Mouse (Mus musculus) R1 (cell line): ENCODE data around the gene Tbc1d30.

Source experiments
- DNase-seq: peaks from one replicate; pipeline ENCODE4 v3.0.0-alpha.2; 2018; ENCODE audit warnings: low read depth, low spot score

Tbc1d30 gene

DNA sequence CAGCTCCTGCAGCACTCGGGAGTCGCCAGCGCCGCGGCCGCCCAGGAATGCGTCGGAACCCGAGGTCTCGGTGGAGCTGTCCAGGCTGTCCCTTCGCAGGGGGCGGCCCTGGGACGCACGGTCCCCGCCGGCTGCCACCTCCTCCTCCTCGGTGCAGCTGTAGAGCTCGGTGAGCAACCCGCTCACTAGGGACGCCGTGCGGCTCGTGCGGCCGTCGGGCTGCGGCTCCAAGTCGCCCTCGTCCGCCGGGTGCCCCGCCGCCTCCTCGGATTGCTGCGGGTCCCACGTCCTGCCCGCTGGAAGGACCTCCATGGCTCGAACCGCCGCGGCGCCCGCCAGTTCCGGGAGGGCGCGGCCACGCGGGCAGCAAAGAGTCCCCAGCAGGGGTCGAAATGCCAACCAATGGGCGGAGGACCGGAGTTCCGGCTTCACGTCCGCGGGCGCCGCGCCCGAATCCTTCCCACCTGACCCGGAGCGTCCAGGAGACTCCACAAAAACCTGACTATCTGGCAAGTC is at the start of gene Tbc1d30:
TSS of gene Tbc1d30 (minus strand) at position 213 of the 516 bp plus-strand sequence.
- peak; percentile 52 for DNase-seq

DNA sequence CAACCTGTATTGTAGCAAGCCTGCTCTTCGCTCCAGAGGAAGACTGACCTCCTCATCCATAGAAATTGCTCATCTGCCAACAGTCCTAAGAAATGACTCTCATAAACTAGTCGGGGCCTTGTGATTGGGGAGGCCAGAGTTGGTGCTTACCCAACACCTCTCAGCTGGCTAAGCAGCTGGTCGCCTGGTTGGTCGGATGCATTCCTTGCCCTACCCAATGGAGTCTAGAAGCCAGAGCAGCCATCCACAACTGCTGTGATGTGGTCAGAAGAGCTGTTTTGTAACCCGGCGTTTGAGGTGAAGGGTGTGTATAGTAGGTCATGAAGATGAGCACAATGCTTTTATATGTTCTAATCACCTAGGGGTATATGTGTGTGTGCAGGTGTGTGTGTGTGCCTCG is 47.5 kb upstream of the Tbc1d30 start:
- no peak for DNase-seq

DNA sequence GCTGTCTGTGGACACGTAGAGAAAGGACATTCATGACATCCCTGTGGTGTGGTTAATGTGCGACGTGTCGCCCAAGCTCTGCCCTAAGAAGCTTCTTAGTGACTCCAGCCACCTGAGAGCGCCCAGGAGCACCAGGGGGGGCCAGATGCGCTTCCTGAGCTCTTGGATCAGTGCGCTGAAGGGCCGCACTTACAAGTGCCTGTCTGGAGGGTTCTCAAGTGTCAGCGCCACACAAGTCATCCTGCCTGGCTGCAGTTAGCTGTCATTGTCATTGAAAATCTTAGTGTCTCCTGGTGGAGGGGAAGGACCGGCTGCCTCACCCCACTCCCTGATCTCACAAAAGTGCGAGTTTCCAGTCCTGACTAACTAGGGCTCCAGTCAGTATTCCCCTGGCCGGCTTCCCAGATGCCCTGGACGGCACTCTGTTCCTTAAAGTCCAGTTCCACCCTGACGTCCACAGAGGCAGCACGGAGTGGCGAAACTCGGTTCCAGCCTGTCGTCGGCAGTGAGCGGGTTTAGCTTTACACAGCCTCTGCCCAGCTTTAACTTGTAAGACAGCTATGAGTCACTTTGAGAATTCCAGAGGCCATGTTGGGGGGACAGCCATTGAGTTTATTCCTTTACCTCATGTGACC is 44.6 kb upstream of the Tbc1d30 start:
- DNase-seq = no peak

DNA sequence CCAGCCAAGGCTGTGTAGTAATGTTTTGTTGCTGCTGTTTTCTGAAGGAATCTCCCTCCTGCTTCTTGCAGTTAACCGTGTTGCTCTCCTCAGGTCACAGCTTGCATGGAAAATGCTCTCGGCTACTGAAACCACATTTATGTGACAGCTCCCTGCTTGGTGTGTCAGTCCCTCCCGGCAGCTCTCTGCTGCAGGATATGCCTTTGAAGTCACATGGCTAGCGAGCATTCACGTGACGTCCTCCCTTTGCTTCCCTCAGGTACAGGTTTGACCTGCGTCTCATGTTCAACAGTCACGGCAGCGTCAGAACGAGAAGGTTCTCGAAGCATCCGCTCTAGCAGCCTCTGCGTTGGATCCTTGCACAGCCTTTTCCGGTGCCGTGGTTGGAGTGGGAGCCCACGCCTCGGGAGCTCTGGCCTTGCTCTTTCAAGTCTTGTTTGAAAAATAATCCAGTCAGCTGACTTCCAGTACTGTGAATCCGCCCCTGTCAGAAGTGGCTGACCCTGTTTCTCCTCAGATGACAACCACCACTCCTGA is 43.8 kb upstream of the Tbc1d30 start:
- DNase-seq = no peak

DNA sequence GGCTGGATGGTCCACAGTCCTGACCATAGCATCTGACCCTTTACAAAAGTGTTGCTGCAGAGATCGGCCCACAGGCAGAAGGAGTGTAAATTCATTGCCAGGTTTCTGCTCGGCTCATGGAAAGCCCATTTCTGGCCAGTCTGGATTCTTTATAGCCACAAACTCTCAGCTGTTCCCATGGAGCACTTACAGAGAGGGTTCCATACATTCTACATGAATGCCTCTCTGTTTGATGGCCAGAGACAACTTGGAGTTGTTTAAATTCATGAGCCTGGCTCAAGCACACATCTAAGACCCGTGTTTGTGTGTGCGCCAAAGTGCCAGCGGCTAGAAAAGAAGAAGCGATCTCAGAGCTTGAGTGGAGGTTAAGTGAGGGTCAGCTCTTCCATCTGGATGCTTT is 43.2 kb upstream of the Tbc1d30 start:
- DNase-seq = no peak

DNA sequence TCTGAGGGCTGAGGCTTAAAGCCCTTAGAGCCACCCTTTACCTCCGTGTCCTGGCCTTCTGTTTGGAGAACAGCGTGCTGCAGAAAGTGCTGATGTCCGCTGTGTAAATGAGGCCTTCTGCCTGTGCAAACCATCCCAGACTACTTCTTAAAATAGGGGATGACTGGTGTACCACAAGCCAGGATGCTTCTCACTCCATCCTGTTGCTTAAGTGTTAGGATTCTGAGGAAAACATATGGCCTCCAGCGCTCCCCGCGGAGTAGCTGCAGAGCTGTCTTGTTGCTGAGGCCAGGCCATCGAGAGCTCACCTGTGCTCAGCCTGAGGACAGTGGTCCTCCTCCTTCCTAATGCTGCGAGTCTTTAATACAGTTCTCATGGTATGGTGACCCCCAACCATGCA is 40.8 kb upstream of the Tbc1d30 start:
- no peak for DNase-seq

DNA sequence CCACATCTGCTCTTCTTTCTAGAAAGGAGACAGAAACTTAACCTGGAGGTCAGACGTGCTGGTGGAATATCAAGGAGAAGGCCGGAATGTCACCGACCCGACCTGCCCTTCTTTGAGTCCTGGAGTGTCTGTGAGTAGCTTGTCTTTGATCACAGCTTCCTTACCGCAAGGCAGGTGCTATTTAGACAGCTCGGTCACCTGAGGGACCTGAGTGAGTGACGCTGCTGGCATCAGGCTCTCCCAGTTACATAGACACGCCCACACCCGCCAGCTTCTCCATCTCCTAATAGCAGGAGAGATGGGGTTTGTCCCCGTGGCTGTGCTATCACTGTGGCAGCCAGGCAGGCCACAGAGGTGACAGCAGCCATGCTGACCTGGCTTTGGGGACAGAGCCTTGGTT is 39.5 kb upstream of the Tbc1d30 start:
- no peak for DNase-seq

DNA sequence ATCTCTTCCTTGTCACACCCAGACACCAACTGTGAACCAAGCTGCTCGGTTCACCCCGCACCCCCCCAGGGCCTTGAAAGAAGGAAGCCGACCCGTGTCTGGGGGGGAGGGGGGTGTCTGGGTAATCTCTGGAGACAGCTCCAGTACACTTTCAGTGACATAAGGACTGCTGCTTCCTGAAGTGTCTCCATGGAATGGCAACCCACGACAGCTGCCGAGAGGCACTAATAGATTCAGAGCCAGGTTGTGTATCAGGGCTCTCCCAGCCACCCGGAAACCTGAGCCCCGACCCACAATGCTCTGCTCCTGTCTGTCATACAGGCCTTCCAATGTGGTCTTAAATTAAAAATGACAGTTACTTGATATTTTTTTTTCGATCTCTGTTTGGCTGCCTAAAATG is 35.3 kb upstream of the Tbc1d30 start:
- no peak for DNase-seq

DNA sequence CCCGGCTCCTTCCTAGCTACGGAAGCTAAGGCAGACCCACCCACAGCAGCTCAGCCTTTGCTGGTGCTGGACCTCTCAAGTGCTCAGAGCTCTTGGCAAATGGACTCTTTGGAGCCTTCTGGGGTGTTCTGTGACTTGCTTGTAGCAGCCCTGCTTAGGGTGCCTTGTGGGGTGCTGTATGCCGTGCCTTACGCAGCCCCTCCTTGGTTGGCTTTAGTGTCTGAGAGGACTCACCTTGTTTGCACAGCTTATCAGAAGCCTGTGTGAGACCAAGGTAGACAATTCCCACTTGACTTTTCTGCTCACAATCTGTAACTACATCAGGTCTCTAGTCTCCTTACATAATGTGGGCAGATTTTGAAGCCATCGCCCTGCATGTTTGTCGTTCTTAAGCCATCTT is 34.6 kb upstream of the Tbc1d30 start:
- no peak for DNase-seq

DNA sequence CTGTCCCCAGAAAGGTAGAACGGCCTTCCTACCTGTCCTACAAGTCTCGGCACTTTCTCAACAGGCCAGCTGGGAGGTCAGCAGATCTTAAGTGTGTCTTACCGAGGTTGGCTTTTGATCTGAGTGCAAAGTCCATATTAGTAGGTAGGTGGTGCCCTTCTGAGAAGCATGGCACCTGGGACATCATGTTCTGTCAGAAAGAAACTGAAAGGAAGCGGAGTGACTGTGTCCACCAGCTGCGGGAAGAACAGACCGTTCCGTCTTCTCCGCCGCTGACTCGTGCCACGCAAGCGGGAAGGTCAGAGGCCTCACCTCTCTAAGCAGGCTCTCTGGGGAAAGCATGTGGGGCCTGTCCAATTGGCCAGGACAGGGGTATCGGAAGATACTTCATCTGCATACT is 33.6 kb upstream of the Tbc1d30 start:
- DNase-seq = no peak

DNA sequence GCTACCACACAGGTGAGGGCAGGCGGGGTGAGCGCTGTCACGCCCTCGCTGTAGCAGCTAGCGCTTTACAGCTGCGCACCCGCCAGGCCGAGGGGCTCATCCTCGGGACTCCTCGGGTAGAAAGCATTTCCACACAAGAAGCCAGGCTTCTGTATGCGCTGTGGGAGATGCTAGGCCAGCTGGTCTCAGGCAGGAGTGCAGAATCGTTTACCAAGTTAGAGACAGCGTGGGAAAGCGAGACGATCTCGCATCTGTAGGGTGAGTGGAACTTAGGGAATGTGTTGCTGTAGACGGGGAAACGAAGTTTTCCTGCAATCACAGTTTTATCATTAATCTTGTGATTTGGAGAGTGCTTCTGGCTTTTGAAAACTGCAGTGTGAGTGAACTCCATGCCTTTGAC is 30.2 kb upstream of the Tbc1d30 start:
- DNase-seq = no peak

DNA sequence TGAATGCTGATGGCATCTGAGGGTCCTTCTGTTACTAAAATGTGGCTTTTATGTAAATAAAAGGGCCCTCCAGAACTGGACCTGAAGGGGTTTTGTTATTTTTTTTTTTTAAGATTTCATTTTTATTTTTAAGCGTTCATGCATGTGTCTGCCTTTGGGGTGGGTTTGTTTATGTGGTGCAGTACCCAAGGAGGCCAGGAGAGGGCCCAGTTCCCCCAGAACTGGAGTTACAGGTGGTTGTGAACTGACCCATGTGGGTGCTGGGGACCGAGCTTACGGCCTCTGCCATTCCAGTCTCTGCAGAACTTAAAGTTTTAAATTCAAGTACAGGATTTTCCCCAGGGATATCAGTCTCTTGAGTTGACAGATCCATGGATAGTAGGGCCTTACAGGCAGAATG is 28.3 kb upstream of the Tbc1d30 start:
- peak; percentile 49 for DNase-seq

DNA sequence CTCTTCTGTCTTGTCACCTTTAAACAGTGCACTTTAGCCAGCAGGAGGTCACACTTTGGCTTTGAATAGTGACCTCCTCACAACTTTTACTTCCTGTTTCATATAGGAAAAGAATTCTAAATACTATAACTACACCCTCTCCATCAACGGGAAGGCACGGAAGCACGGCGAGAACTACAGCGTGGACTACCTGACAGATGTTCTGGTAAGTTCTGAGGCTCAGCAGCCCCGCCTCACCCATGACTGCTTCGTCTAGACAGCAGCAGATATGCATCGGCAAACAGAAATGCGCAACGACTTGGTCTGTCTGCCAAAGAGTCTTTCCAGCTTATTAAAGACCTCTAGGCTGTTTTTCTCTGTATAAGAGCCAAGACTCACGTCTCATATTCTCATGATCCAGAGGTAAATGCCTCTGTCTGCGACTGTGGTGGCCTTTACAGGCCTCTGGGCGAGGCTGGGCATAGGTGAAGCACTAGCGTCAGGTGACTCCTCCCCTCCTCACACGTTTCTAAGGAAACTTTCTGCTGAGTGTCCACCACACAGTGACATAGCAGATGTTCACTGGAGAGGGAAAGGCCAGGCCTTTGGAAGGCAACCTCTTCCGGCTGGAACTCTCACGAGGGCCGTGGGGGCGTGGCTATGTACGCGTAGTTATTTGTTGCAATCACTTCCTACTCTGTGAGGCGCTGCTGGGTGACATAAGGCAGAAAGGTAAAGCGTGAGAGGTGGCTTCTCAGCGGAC is 25.6 kb upstream of the Tbc1d30 start:
- DNase-seq = peak; percentile 69

DNA sequence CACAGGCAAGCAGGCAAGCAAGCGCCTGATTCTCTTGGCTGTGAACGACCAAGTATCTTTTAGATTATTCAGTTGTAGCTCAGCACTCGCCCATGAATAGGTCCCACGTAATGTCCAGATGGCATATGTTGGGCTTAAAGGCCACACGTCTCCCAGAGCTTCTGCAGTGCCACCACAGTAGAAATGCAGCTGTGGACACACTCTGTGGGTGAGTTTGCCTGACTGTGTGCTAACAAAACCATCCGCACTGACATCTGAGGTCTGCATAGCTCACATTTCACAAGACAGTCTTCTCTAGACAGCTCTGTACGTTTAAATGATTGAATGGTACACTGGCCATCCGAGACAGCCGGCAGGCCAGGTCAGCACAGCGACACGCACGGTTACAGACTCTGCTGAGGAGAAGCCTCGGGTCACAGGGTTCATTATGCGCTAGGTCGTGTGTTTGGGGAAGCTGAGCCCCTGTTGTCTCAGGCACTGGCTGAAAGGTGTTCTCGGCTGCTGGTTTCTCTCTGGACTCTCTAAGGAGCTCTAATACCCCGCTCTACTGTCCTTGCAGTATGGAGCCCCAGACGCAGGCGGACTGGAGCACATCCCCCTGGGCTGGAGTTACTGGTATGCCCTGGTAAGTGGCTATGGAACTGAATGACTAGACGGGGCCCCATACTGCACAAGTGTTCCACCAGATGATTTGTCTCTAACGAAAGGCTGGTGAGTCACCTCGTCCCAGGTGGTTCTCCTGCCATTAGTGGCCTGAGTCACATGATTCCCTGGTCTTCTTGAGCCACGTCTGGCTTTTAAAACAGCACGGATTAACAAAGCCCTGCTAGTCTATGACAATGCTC is 24.8 kb upstream of the Tbc1d30 start:
- DNase-seq = no peak

DNA sequence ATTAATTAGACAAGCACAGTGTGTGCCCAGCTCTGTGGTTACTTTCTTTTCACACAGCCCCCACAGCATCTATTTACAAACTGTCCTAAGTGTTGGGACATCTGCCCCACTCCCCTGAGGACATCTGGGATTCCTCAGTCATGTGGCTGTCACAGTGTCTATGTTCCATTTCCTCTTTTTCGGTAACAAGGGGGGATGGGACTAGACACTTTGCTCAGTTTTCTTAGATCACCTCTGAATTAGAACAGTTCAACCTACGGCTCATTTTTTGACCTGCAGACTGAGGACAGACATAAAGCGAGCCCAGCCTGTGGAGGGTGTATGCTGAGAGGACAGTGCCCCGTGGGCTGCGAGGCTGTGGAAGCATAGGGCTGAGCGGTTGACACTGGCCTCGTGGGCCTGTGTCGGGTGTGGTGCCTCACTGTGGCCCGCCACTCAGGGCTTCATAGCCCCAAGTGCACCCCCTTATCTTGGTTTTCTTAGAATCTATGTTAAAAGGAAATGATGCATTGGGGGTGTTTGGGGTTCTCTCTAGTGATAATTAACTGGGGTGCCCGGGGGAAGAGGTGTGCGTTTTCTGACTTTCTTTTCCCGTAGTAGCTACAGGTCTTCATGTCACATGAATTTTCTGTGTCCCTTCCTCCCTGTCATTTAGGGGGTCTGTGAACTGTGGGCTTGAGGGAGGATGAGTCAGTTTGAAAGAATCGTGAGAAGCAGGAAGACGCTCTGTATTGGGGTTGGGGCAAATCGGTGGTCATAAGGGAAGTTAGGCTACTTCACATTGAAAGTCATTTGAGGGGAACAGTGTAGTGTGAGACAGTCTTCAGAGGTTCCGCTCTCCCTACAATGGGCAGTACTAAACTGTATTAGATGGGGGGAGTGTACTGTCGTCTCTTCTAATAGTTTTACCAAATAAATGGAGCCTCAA is 23.9 kb upstream of the Tbc1d30 start:
- no peak for DNase-seq

DNA sequence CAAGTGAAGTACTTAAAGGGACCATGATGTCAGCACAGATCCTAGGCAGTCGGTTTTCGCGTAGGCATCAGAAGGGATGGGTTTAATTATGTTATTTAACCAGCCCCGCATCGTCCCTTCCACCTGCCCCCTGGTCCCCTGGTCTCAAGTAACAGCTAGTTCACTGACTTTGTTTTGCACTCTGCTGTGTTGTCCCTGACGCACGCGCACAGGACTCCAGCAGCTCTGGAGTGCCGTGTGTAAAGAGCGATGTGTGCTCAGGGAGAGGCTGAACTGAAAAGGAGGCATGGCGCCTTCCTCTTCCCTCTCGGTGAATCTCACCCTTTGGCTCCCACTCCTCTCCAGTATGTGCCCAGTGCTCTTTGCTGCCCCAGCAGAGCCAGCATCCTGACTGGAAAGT is 22.9 kb upstream of the Tbc1d30 start:
- DNase-seq = peak; percentile 49

DNA sequence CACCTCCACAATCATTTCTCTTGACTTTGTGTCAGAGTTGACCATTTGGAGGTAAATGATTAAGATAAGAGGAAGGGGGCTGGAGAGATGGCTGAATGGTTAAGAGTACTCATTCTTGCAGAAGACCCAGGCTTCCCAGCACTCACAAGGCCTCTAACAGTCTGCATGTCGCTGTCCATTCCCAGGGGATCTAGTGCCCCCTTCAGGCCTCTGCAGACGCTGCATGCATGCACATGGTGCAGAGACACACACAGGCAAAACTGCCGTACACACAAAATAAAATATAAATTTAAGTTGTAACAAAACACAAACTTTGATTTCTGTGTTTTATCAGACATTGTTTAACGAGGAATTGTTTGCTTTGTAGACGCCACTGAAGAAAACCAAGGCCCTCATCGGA is 19.7 kb upstream of the Tbc1d30 start:
- DNase-seq = peak; percentile 75

DNA sequence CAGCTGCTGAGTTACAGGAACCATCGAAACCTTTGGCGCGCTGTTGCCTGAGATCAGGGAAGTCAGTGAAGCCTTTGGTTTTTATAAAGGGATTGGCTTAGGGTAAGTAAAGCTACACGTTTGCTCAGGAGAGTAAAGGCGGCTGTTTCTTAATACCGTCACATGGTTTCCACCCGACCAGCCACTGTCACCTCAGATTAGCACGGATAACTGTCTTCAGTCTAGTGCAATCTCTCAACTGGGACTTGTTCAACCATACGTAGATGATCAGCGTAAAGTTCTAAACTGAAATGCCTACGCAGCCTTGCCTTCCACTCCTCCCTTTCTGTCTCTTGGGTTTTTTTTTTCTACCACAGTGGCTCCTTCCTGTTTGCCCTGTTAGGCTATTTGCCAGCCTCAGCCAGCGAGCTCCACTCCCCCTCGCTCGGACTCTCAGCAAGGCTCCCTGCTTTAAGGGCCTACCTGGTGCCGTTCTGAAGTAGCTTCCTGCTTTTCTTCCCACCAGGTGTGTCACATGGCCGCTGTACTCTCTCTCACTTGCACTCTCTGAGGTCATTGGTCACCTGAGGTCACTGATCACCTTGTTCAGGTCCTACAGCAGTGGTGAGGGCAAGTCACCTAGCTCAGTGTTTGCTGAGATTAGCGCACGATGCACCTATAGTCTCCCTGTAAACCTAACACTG is 17.8 kb upstream of the Tbc1d30 start:
- no peak for DNase-seq

DNA sequence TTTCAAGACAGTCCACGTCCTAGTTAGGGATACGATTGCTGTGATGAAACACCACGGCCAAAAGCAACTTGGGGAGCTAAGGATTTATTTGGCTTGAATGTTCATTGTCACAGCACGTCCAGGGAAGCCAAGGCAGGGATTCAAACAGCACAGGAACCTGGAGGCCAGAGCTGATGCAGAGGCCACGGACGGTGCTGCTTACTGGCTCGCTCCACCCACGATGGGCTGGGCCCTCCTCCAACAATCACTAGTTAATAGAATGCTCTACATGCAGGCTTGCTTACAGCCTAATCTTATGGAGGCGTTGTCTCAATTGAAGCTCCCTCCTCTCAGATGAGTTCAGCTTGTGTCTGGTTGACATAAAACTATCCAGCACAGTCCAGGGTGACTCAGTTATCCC is 16.7 kb upstream of the Tbc1d30 start:
- no peak for DNase-seq

DNA sequence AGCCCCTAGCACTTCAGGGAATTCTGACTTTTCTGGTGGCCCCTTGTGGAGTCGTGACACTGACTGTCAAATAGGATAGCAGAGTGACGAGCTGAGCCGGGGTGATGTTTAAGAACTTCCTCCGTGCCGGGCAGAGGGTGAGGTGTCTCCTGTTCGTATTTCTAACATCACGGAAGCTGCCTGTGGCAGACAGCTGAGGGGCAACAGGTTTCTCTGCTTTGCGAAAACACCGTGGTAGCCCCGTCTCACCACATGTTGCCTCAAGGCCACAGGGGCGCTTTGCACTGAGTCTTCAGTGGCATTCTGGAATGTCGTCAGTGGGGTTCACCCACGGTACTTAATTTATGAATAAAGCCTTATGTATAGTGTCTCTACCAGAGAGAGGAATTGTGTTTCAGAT is 16.2 kb upstream of the Tbc1d30 start:
- DNase-seq = no peak
